Mouse (Mus musculus): Measurements from ENCODE around the gene Nemp1. TPM values are rescaled to one million over a fixed set of nuclear protein-coding genes. Genes with fewer than 3 reads are reported as not detected.

Nemp1 gene
- 9.3 TPM for polyA plus RNA-seq (2014; fragmentation: Illumina TruSeq; extraction: RNeasy Lipid Tissue Mini Kit (QIAGEN cat#74804); ENCODE audit: low read depth, low replicate concordance)

GRCm38 (mm10) chr10:127666501-127667268, at the start of gene Nemp1:
TSS of gene Nemp1 (plus strand) at chr10:127666901.

GRCm38 (mm10) chr10:127620406-127621190, 46.1 kb upstream of the Nemp1 start, which contains the start of gene Lrp1:
TSS of gene Lrp1 (minus strand) at chr10:127621148.

DNA sequence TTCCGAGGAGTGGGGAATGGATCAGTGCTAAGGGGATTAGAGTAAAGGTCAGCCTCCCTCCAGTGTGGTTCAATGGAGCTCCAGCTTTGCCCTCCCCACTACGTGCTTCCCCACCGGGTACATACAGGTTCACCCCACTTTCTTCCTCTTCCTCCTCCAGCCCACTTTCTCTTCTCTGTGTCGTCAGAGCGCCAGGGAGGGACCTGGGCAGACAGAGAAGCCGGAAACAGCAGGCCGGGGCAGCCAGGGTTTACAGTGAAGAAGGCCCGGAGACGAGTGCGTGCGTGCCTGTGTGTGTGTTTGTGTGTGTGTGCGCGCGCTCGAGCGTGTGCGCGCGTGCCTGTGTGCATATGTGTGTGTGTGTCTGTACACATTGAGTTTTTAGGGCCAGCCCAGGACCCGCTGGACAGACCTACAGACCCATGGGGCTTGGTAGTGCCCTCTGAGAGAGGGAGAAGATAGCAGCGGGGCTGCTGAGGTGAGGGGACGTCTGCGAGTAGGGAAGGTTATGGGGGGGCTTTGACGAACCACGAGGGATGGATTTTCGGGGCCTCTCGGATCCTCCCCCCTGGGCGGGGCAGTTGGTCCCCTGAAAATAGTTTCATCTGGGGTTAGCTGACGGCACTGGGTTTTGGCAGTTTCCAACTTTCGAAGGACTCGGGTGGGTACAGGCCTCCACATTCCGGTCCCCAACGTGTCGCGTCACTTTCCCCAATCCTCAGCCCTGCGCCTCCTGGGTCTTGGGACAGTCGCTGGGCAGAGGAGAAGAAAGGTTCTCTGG, 23.7 kb upstream of the Nemp1 start, which contains the start of gene Stat6:
Stat6 (plus strand) TSS at position 215 of the 781 bp plus-strand sequence.

DNA sequence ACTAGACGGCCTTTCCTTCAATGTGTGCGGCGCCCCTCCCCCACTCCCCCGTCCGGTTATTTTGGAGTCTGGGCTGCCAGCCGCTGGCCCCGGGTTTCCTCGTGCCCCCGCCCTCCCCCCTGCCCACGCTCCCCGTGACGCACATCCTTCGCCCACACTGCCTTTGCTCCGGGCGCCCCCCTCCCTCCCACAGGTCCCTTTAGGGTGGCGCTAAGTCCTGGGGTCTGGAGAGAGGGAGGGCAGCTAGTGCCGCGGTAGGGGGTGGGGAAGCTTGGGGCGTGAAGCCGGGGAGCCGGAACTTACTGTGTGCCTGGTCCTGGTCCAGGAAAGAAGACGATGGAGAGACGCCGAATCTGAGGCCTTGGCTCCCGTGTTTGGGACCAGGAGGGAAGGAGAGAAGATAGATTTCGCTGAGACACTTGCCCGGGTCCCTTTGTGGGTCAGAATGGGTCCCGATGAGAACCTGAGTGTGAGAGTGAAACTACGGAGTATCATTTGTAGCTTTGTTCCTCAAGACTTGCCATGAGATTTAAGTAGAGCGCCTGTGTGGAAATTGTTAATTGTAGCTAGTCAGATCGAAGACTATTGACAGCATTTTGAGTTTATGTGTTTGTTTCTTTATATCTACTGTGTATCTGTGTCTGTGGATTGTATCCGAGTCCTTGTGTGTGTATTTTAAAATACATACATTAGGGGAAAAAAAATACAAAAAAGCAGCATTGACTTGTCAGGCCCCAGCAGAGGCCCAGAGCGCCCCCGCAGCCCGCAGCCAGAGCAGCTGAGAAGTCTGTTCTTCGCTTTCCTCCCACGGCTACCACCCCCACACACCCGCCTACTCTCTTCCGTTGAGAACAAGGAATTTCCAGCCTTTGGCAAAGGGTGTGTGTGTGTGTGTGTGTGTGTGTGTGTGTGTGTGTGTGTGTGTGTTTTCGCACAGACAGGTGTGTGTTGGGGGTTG, 1.7 kb downstream of the Nemp1 start, which contains the start of gene Nab2:
Nab2 (minus strand) TSS at position 476 of the 958 bp plus-strand sequence.

DNA sequence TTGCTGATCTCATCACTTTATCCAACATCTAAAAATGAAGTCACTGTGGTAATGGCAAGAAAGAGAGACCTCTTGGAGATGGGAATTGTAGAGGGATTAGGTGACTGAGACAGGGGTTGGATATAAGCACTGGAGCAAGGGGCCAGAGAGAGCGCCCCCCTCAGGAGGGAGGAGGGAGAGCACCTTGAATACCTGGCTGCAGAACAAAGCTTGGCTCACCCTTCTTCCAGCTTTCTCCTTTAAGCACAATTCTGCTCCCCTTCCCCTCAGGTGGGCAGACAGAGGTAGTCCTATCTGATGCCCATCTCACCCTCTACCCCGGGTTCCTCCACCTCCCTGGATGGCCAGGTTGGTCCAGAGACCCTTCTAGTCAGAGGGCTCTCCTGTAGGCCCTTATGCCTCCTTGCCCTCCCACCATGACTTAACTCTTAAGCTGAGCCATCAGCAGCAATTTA, 38.1 kb downstream of the Nemp1 start, which contains the start of gene Myo1a:
Myo1a (plus strand) TSS at position 405 of the 455 bp plus-strand sequence.

DNA sequence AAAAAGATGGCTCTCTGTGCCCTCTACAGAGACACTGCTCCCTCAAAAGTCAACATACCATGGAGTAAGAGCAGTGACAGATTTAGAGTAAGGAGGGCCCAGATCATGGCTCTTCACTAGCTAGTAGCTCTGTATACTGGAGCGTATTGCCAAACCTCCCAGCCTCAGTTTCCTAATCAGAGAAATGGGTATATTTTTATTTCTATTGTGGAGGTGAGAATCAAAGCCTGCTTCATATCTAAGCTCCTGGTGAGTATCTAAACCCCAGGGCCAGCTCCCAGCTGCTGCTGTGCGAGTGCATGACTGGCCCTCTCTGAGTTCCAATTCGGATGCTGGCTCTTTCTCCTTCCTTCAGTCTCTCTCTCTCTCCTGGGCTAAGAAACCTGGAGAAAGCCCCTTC, 57.5 kb downstream of the Nemp1 start, which contains the start of gene Tac2:
Tac2 (plus strand) TSS at position 301 of the 400 bp plus-strand sequence.

GRCm38 (mm10) chr10:127739083-127739660, 72.5 kb downstream of the Nemp1 start, which contains the start of gene Zbtb39:
TSS of gene Zbtb39 (plus strand) at chr10:127739538.

Other genes starting within 250 kb of the Nemp1 start
- 2.2 TPM for gene Stac3, start 165.2 kb upstream of the Nemp1 start, polyA plus RNA-seq (2014; fragmentation: Illumina TruSeq; extraction: RNeasy Lipid Tissue Mini Kit (QIAGEN cat#74804); ENCODE audit: low read depth, low replicate concordance)
- gene Ndufa4l2, start 151.9 kb upstream of the Nemp1 start, polyA plus RNA-seq (2014; fragmentation: Illumina TruSeq; extraction: RNeasy Lipid Tissue Mini Kit (QIAGEN cat#74804); ENCODE audit: low read depth, low replicate concordance), result 10.1 TPM
- gene Shmt2, start 144.5 kb upstream of the Nemp1 start, polyA plus RNA-seq (2014; fragmentation: Illumina TruSeq; extraction: RNeasy Lipid Tissue Mini Kit (QIAGEN cat#74804); ENCODE audit: low read depth, low replicate concordance), result 75.6 TPM
- 23.4 TPM for gene Nxph4, start 132.3 kb upstream of the Nemp1 start, polyA plus RNA-seq (2014; fragmentation: Illumina TruSeq; extraction: RNeasy Lipid Tissue Mini Kit (QIAGEN cat#74804); ENCODE audit: low read depth, low replicate concordance)
- 188 TPM for gene Lrp1, start 45.8 kb upstream of the Nemp1 start, polyA plus RNA-seq (2014; fragmentation: Illumina TruSeq; extraction: RNeasy Lipid Tissue Mini Kit (QIAGEN cat#74804); ENCODE audit: low read depth, low replicate concordance)
- gene Stat6, start 23.9 kb upstream of the Nemp1 start, polyA plus RNA-seq (2014; fragmentation: Illumina TruSeq; extraction: RNeasy Lipid Tissue Mini Kit (QIAGEN cat#74804); ENCODE audit: low read depth, low replicate concordance), result 62.2 TPM
- 29.3 TPM for gene Nab2, start 1.7 kb downstream of the Nemp1 start, polyA plus RNA-seq (2014; fragmentation: Illumina TruSeq; extraction: RNeasy Lipid Tissue Mini Kit (QIAGEN cat#74804); ENCODE audit: low read depth, low replicate concordance)
- gene Myo1a, start 38.3 kb downstream of the Nemp1 start, polyA plus RNA-seq (2014; fragmentation: Illumina TruSeq; extraction: RNeasy Lipid Tissue Mini Kit (QIAGEN cat#74804); ENCODE audit: low read depth, low replicate concordance), result 0.57 TPM
- gene Tac2, start 57.6 kb downstream of the Nemp1 start, polyA plus RNA-seq (2014; fragmentation: Illumina TruSeq; extraction: RNeasy Lipid Tissue Mini Kit (QIAGEN cat#74804); ENCODE audit: low read depth, low replicate concordance), result 2.5 TPM
- 8.4 TPM for gene Zbtb39, start 72.6 kb downstream of the Nemp1 start, polyA plus RNA-seq (2014; fragmentation: Illumina TruSeq; extraction: RNeasy Lipid Tissue Mini Kit (QIAGEN cat#74804); ENCODE audit: low read depth, low replicate concordance)
- gene Gpr182, start 84.8 kb downstream of the Nemp1 start, polyA plus RNA-seq (2014; fragmentation: Illumina TruSeq; extraction: RNeasy Lipid Tissue Mini Kit (QIAGEN cat#74804); ENCODE audit: low read depth, low replicate concordance), result 2.6 TPM
- 1.0 TPM for gene Rdh1, start 92.8 kb downstream of the Nemp1 start, polyA plus RNA-seq (2014; fragmentation: Illumina TruSeq; extraction: RNeasy Lipid Tissue Mini Kit (QIAGEN cat#74804); ENCODE audit: low read depth, low replicate concordance)
- 1.6 TPM for gene Rdh16f1, start 92.9 kb downstream of the Nemp1 start, polyA plus RNA-seq (2014; fragmentation: Illumina TruSeq; extraction: RNeasy Lipid Tissue Mini Kit (QIAGEN cat#74804); ENCODE audit: low read depth, low replicate concordance)
- not detected for gene Rdh9, start 109.5 kb downstream of the Nemp1 start, polyA plus RNA-seq (2014; fragmentation: Illumina TruSeq; extraction: RNeasy Lipid Tissue Mini Kit (QIAGEN cat#74804); ENCODE audit: low read depth, low replicate concordance)
- gene Rdh16, start 134.3 kb downstream of the Nemp1 start, polyA plus RNA-seq (2014; fragmentation: Illumina TruSeq; extraction: RNeasy Lipid Tissue Mini Kit (QIAGEN cat#74804); ENCODE audit: low read depth, low replicate concordance), result 5.6 TPM
- gene Rdh19, start 183.0 kb downstream of the Nemp1 start, polyA plus RNA-seq (2014; fragmentation: Illumina TruSeq; extraction: RNeasy Lipid Tissue Mini Kit (QIAGEN cat#74804); ENCODE audit: low read depth, low replicate concordance), result not detected
- not detected for gene Rdh16f2, start 199.6 kb downstream of the Nemp1 start, polyA plus RNA-seq (2014; fragmentation: Illumina TruSeq; extraction: RNeasy Lipid Tissue Mini Kit (QIAGEN cat#74804); ENCODE audit: low read depth, low replicate concordance)
- gene Rdh7, start 221.9 kb downstream of the Nemp1 start, polyA plus RNA-seq (2014; fragmentation: Illumina TruSeq; extraction: RNeasy Lipid Tissue Mini Kit (QIAGEN cat#74804); ENCODE audit: low read depth, low replicate concordance), result 0.42 TPM
- not detected for gene Sdr9c7, start 231.6 kb downstream of the Nemp1 start, polyA plus RNA-seq (2014; fragmentation: Illumina TruSeq; extraction: RNeasy Lipid Tissue Mini Kit (QIAGEN cat#74804); ENCODE audit: low read depth, low replicate concordance)